Mouse (Mus musculus) heart, adult 2 months (tissue): ENCODE results near the gene Coq8b. TPM values are rescaled to one million over a fixed set of nuclear protein-coding genes. Genes with fewer than 3 reads are reported as not detected.

ENCODE experiments used
- DNase-seq, 2 experiments: peaks; one replicate each; pipeline ENCODE4 v3.0.0; 2021
- H3K27ac ChIP-seq: fragments of 200-600 bp; 2 replicates; pipeline ENCODE4 v1.8.1; 2022
- H3K27me3 ChIP-seq: fragments of 200-500 bp; 2 replicates; pipeline ENCODE4 v1.6.1; 2012; ENCODE audit warnings: mild to moderate bottlenecking, low read length, inconsistent platforms, mixed read lengths; ENCODE audit not compliant: control insufficient read depth, insufficient read depth
- H3K36me3 ChIP-seq: fragments of 200-500 bp; 2 replicates; pipeline ENCODE4 v1.6.1; 2012; ENCODE audit warnings: low read length, inconsistent platforms; ENCODE audit not compliant: control insufficient read depth, insufficient read depth
- H3K4me1 ChIP-seq: fragments of 200-500 bp; 2 replicates; pipeline ENCODE4 v1.6.1; 2011; ENCODE audit warnings: low read length; ENCODE audit not compliant: control insufficient read depth, insufficient read depth
- H3K4me3 ChIP-seq: fragments of 200-600 bp; 2 replicates; pipeline ENCODE4 v1.8.1; 2022
- H3K79me2 ChIP-seq: fragments of 200-500 bp; replicated peaks from 2 replicates; pipeline ENCODE4 v1.6.1; 2012; ENCODE audit warnings: mild to moderate bottlenecking, inconsistent platforms, low read length, moderate library complexity, mixed read lengths; ENCODE audit not compliant: control insufficient read depth, insufficient read depth
- H3K9ac ChIP-seq: fragments of 200-500 bp; 2 replicates; pipeline ENCODE4 v1.6.1; 2012; ENCODE audit warnings: low read depth, mild to moderate bottlenecking, control low read depth, inconsistent platforms, low read length, mixed read lengths
- CTCF ChIP-seq: fragments of 200-600 bp; IDR thresholded peaks from 2 replicates; pipeline ENCODE4 v1.8.1; 2022; ENCODE audit warnings: antibody characterized with exemption, mild to moderate bottlenecking, moderate library complexity
- EP300 ChIP-seq: fragments of 200-500 bp; IDR thresholded peaks from 2 replicates; pipeline ENCODE4 v1.6.1; 2011; ENCODE audit warnings: low read depth, low read length, control low read depth; ENCODE audit not compliant: insufficient read depth
- POLR2A ChIP-seq: fragments of 200-500 bp; IDR thresholded peaks from 2 replicates; pipeline ENCODE4 v1.6.1; 2011; ENCODE audit warnings: mild to moderate bottlenecking, low read depth, low read length, control low read depth; ENCODE audit not compliant: insufficient read depth
- WGBS: fragments of 180-500 bp; shearing (Covaris S2); methylation state at CpG from one replicate; pipeline ENCODE4 v1.1.7; 2018; 5-methylcytosine and 5-hydroxymethylcytosine counted together
- intact Hi-C: fragments of 180-260 bp; cut with DNase I; formaldehyde crosslinking; loops from one replicate; pipeline ENCODE4 v1.15.1; 2025
- polyA plus RNA-seq: library from polyadenylated mRNA; depleted of rRNA; stranded (reverse); fragments of >200 nt; gene quantifications from 2 replicates; pipeline ENCODE4 v1.2.3, GENCODE M21; 2012
- total RNA-seq, 2 experiments: library from RNA; stranded (reverse); gene quantifications; 2 replicates each; pipeline ENCODE4 v1.2.3; 2021

Gene Coq8b
- total and polyA plus RNA-seq, 3 experiments = 7.5 to 19.4 (median 8.3) TPM

GRCm38 (mm10) chr7:27193731-27194130 is 39.1 kb upstream of the Coq8b start:
- H3K4me3 ChIP-seq = no peak overlapping the region
- H3K9ac ChIP-seq = no peak overlapping the region
- no peaks in the 10 kb centered on the region for H3K27me3 ChIP-seq
- TF ChIP-seq POLR2A (no peak), CTCF (no peak), EP300 (no peak)
- no peak for DNase-seq
- H3K36me3 ChIP-seq = peaks cover 6% of the 10 kb centered on the region
- H3K79me2 ChIP-seq = peaks cover 3% of the 10 kb centered on the region; the same call in 1 of the 2 replicates
- H3K4me1 ChIP-seq = peaks cover 7% of the 10 kb centered on the region
- no peak overlapping the region for H3K27ac ChIP-seq
- intact Hi-C loops = loop anchor here (2.0 kb wide), 2 partner anchors 13 to 27 kb away; partner anchors contain the start of genes Egln2, Gm21983 and Mia
- 63% methylated on average over 4 of the region's 4 CpGs for WGBS

GRCm38 (mm10) chr7:27195681-27196611 is 36.9 kb upstream of the Coq8b start, which contains the start of the genes BC024978 and Snrpa:
TSS of gene BC024978 (plus strand) at chr7:27195781.
TSS of gene Snrpa (minus strand) at chr7:27196271.
- Histone ChIP-seq H3K4me1 (peaks cover 7% of the 10 kb centered on the region), H3K9ac (peak within 1 kb of the TSS; percentile 90), H3K27ac (peak within 1 kb of the TSS; percentile 100), H3K4me3 (peak within 1 kb of the TSS; percentile 100), H3K79me2 (peaks cover 2% of the 10 kb centered on the region; the same call in 1 of the 2 replicates), H3K27me3 (no peaks in the 10 kb centered on the region), H3K36me3 (peaks cover 4% of the 10 kb centered on the region)
- intact Hi-C loops = loop anchor here (1.0 to 2.0 kb wide), 3 partner anchors 15 to 32 kb away; partner anchors contain the start of genes Egln2, Gm21983, Itpkc and Mia
- WGBS = under 1% methylated on average over 64 of the region's 64 CpGs
- peak; percentile 91 to 98 for DNase-seq
- TF ChIP-seq CTCF (peak; percentile 3; the same call in 1 of the 2 replicates), POLR2A (peak; percentile 79), EP300 (peak; percentile 79)

GRCm38 (mm10) chr7:27197136-27197535 is 35.7 kb upstream of the Coq8b start:
- 83% methylated on average over 3 of the region's 3 CpGs for WGBS
- H3K4me3 ChIP-seq = no peak overlapping the region
- H3K79me2 ChIP-seq = peaks cover 2% of the 10 kb centered on the region; the same call in 1 of the 2 replicates
- no peak overlapping the region for H3K9ac ChIP-seq
- peaks cover 7% of the 10 kb centered on the region for H3K4me1 ChIP-seq
- H3K27me3 ChIP-seq = no peaks in the 10 kb centered on the region
- DNase-seq = no peak
- TF ChIP-seq CTCF = no peak
- TF ChIP-seq POLR2A = no peak
- TF ChIP-seq EP300 = no peak
- intact Hi-C loops = no loop called here
- peaks cover 4% of the 10 kb centered on the region; the same call in 1 of the 2 replicates for H3K36me3 ChIP-seq
- peak overlapping the region; percentile 65 for H3K27ac ChIP-seq

- Histone ChIP-seq H3K36me3 (peaks cover 4% of the 10 kb centered on the region; the same call in 1 of the 2 replicates), H3K79me2 (peaks cover 2% of the 10 kb centered on the region; the same call in 1 of the 2 replicates), H3K27me3 (no peaks in the 10 kb centered on the region), H3K4me1 (peaks cover 7% of the 10 kb centered on the region), H3K9ac (no peak overlapping the region), H3K4me3 (no peak overlapping the region), H3K27ac (peak overlapping the region; percentile 65)
- no peak for TF ChIP-seq POLR2A
- TF ChIP-seq CTCF = no peak
- no peak for TF ChIP-seq EP300
- 60% methylated on average over 8 of the region's 8 CpGs for WGBS
- intact Hi-C loops = no loop called here
- DNase-seq = no peak
Observed at GRCm38 (mm10) chr7:27197634-27198033, 35.2 kb upstream of the Coq8b start.

- no peak overlapping the region for H3K4me3 ChIP-seq
- no peak for TF ChIP-seq CTCF
- TF ChIP-seq EP300 = no peak
- no peak overlapping the region for H3K9ac ChIP-seq
- H3K36me3 ChIP-seq = peaks cover 4% of the 10 kb centered on the region; the same call in 1 of the 2 replicates
- DNase-seq = no peak
- H3K4me1 ChIP-seq = peaks cover 7% of the 10 kb centered on the region
- intact Hi-C loops = no loop called here
- H3K79me2 ChIP-seq = peaks cover 2% of the 10 kb centered on the region; the same call in 1 of the 2 replicates
- H3K27ac ChIP-seq = no peak overlapping the region
- no peaks in the 10 kb centered on the region for H3K27me3 ChIP-seq
Observed at GRCm38 (mm10) chr7:27198355-27198754, 34.5 kb upstream of the Coq8b start.

GRCm38 (mm10) chr7:27198779-27199178 is 34.0 kb upstream of the Coq8b start:
- Histone ChIP-seq H3K27ac (no peak overlapping the region), H3K4me3 (no peak overlapping the region), H3K4me1 (peaks cover 7% of the 10 kb centered on the region), H3K36me3 (peaks cover 4% of the 10 kb centered on the region; the same call in 1 of the 2 replicates), H3K79me2 (no peaks in the 10 kb centered on the region), H3K9ac (no peak overlapping the region), H3K27me3 (no peaks in the 10 kb centered on the region)
- DNase-seq = no peak
- 91% methylated on average over 8 of the region's 8 CpGs for WGBS
- no peak for TF ChIP-seq POLR2A
- no peak for TF ChIP-seq CTCF
- no peak for TF ChIP-seq EP300
- intact Hi-C loops = no loop called here
